Mouse (Mus musculus): ENCODE results near the gene Sipa1l1. TPM values are rescaled to one million over a fixed set of nuclear protein-coding genes. Genes with fewer than 3 reads are reported as not detected.

Gene Sipa1l1
- total and polyA plus RNA-seq, 2 experiments from 2014 or later, result 7.0 to 17.1 TPM

DNA sequence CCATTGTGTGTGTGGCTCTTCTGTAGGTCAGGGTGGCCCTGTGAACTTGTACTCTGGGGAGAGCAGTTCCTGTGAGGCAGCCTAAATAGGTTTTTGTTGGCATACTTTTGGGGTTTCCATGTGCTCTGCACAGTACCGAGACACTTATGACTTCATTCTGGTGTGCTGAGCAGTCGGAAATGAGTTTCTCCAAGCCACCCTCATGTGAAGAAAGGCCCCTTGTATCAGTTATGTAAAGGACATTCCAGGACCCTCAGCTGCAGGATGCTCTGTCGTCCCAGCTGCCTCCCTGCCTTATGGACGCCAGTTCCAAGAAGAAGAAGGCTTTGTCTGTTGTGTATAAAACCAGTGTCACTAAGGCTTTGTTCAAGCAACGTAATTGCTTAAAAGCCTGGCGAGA lies 116.9 kb downstream of the Sipa1l1 start:
- Histone ChIP-seq H3K9me3 (replicated peaks; ENCODE audit: control insufficient read depth, low read length) (no peaks in the 10 kb centered on the region), H3K4me2 (ENCODE audit: low read depth, low read length) (no peak overlapping the region), H3K27me3 (ENCODE audit: control insufficient read depth, insufficient read depth, low read length) (no peaks in the 10 kb centered on the region), H3K4me3 (ENCODE audit: low read depth, low read length) (no peak overlapping the region), H3K36me3 (replicated peaks; ENCODE audit: control insufficient read depth, insufficient read depth, low read length) (no peaks in the 10 kb centered on the region), H3K9ac (replicated peaks; ENCODE audit: low read depth, low read length) (no peak overlapping the region), H3K27ac (ENCODE audit: low read depth) (peak overlapping the region; percentile 34; the same call in 1 of the 2 replicates), H3K4me1 (ENCODE audit: control insufficient read depth, insufficient read depth) (peaks cover 13% of the 10 kb centered on the region)
- 21% methylated on average over 6 of the region's 6 CpGs for WGBS
- ATAC-seq (ENCODE audit: insufficient read depth, low read depth) (peak; percentile 51; the same call in 1 of the 2 replicates), DNase-seq (ENCODE audit: low spot score) (peak; percentile 26)
- TF ChIP-seq EP300 (IDR thresholded peaks at IDR 0.05; ENCODE audit: low read depth) (no peak), CTCF (IDR thresholded peaks at IDR 0.05; ENCODE audit: low read depth) (no peak)

DNA sequence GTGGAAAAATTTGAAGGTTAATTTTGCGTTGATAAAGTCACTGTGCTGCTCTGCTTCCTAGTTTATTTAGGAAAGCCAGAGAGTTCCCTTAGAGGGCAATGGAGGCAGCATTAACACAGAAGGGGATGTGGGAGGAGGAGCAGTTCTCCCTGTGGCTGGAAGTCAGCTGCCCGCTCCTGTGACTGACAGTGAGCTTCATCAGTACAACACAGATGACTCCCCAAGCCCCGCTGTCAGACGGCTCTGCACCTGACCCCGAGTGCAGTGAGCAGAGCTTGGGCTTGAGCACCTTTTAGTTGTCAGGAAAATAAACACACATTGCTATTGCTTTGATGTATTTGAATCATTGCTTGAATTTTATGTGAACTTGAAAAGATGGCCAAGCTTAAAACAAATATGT lies 117.7 kb downstream of the Sipa1l1 start:
- 42% methylated on average over 5 of the region's 5 CpGs for WGBS
- H3K4me2 ChIP-seq (ENCODE audit: low read depth, low read length), result no peak overlapping the region

GRCm38 (mm10) chr12:82293545-82294247 lies 124.6 kb downstream of the Sipa1l1 start:
- Histone ChIP-seq H3K27me3 (ENCODE audit: control insufficient read depth, insufficient read depth, low read length) (no peaks in the 10 kb centered on the region), H3K4me3 (ENCODE audit: low read depth, low read length) (no peak overlapping the region), H3K9me3 (replicated peaks; ENCODE audit: control insufficient read depth, low read length) (no peaks in the 10 kb centered on the region), H3K9ac (replicated peaks; ENCODE audit: low read depth, low read length) (no peak overlapping the region), H3K27ac (ENCODE audit: low read depth) (no peak overlapping the region), H3K4me2 (ENCODE audit: low read depth, low read length) (no peak overlapping the region), H3K4me1 (ENCODE audit: control insufficient read depth, insufficient read depth) (peaks cover 4% of the 10 kb centered on the region), H3K36me3 (replicated peaks; ENCODE audit: control insufficient read depth, insufficient read depth, low read length) (no peaks in the 10 kb centered on the region)
- DNase-seq (ENCODE audit: low spot score) (no peak), ATAC-seq (ENCODE audit: insufficient read depth, low read depth) (no peak)
- 80% methylated on average over 7 of the region's 7 CpGs for WGBS
- TF ChIP-seq EP300 (IDR thresholded peaks at IDR 0.05; ENCODE audit: low read depth), result no peak
- 0 out of 2 replicates have a peak, but pooled peaks have one; percentile 7 for TF ChIP-seq CTCF (IDR thresholded peaks at IDR 0.05; ENCODE audit: low read depth)

More for the DNA sequence above, 117.7 kb downstream of the Sipa1l1 start:
- Histone ChIP-seq H3K27ac (ENCODE audit: low read depth) (no peak overlapping the region), H3K9ac (replicated peaks; ENCODE audit: low read depth, low read length) (no peak overlapping the region), H3K9me3 (replicated peaks; ENCODE audit: control insufficient read depth, low read length) (no peaks in the 10 kb centered on the region), H3K36me3 (replicated peaks; ENCODE audit: control insufficient read depth, insufficient read depth, low read length) (no peaks in the 10 kb centered on the region), H3K27me3 (ENCODE audit: control insufficient read depth, insufficient read depth, low read length) (no peaks in the 10 kb centered on the region), H3K4me3 (ENCODE audit: low read depth, low read length) (no peak overlapping the region), H3K4me1 (ENCODE audit: control insufficient read depth, insufficient read depth) (peaks cover 13% of the 10 kb centered on the region)
- TF ChIP-seq EP300 (IDR thresholded peaks at IDR 0.05; ENCODE audit: low read depth) (no peak), CTCF (IDR thresholded peaks at IDR 0.05; ENCODE audit: low read depth) (no peak)
- DNase-seq (ENCODE audit: low spot score), result peak; percentile 30
- no peak for ATAC-seq (ENCODE audit: insufficient read depth, low read depth)

DNA sequence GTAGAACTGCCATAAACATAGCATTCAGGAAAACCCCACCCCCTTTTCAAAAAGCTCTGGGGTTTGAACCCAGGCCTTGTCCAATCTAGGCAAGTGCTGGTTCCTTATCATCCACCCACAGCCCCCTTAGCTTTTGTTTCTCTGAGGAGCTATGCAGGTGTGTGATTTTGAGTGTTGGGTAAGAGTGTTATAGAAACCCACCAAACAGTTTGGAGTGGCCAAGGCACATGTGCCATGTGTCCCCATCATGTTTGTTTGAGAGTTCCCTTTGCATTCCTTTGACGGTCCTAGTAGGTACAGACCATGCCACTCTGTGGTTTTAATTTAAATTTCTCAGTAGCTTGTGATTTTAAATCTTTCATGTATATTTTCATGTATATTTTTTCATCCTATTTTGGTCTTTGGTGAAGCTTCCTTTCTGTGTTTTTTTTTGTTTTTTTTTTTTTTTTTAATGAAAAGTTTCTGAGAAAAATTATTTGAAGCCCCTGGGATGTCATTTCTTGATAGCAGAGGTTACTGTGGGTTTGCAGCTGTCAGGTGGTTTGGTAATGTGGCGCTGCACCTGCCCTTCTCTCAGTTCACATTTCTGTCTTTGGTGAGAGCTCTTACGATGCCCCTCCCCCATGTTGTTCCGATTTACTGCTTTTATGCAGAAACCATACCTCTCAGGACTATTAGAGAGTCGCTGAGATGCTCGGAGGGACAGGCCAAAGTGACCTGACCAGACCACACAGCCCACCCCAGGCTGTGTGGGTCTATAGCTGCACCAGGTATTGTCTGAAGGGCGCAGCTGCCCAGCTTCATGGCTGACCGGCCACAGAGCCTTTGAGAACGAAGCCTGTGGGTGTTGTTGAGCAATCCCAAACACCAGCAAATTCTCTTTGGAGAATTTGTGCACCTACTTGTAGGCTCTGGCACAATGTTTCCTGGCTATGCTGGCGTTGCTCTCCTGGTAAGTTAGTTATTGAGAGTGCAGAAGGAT lies 126.1 kb downstream of the Sipa1l1 start:
- Histone ChIP-seq H3K4me3 (ENCODE audit: low read depth, low read length) (no peak overlapping the region), H3K27ac (ENCODE audit: low read depth) (no peak overlapping the region), H3K4me1 (ENCODE audit: control insufficient read depth, insufficient read depth) (peaks cover 4% of the 10 kb centered on the region), H3K9ac (replicated peaks; ENCODE audit: low read depth, low read length) (no peak overlapping the region), H3K27me3 (ENCODE audit: control insufficient read depth, insufficient read depth, low read length) (no peaks in the 10 kb centered on the region), H3K36me3 (replicated peaks; ENCODE audit: control insufficient read depth, insufficient read depth, low read length) (no peaks in the 10 kb centered on the region), H3K9me3 (replicated peaks; ENCODE audit: control insufficient read depth, low read length) (no peaks in the 10 kb centered on the region), H3K4me2 (ENCODE audit: low read depth, low read length) (no peak overlapping the region)
- 82% methylated on average over 10 of the region's 10 CpGs for WGBS
- ATAC-seq (ENCODE audit: insufficient read depth, low read depth) (no peak), DNase-seq (ENCODE audit: low spot score) (no peak)
- TF ChIP-seq EP300 (IDR thresholded peaks at IDR 0.05; ENCODE audit: low read depth) (no peak), CTCF (IDR thresholded peaks at IDR 0.05; ENCODE audit: low read depth) (no peak)

DNA sequence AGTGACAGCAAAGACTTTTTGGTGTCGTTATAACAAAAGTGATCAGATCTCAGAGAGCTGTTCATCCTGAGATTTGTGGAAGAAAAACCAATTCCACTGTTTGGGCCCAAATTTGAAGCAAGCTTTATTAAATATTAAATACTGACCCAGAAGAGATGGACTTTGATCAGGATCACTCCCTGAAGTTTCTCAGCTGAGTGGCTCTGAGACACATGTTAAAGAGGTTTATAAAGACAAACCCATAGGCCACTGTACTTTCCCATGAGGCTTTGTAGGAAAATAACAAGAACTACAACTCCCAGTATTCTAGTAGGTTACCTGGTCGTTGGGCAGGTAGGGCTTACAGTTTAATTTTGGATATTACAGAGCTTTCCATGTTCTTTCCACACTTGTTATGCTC lies 127.2 kb downstream of the Sipa1l1 start:
- TF ChIP-seq CTCF (IDR thresholded peaks at IDR 0.05; ENCODE audit: low read depth), result no peak
- Histone ChIP-seq H3K36me3 (replicated peaks; ENCODE audit: control insufficient read depth, insufficient read depth, low read length) (no peaks in the 10 kb centered on the region), H3K4me2 (ENCODE audit: low read depth, low read length) (no peak overlapping the region), H3K27ac (ENCODE audit: low read depth) (no peak overlapping the region), H3K4me3 (ENCODE audit: low read depth, low read length) (no peak overlapping the region), H3K9me3 (replicated peaks; ENCODE audit: control insufficient read depth, low read length) (no peaks in the 10 kb centered on the region), H3K4me1 (ENCODE audit: control insufficient read depth, insufficient read depth) (peaks cover 4% of the 10 kb centered on the region), H3K9ac (replicated peaks; ENCODE audit: low read depth, low read length) (no peak overlapping the region), H3K27me3 (ENCODE audit: control insufficient read depth, insufficient read depth, low read length) (no peaks in the 10 kb centered on the region)
- WGBS, result 81% methylated on average over 2 of the region's 2 CpGs
- no peak for ATAC-seq (ENCODE audit: insufficient read depth, low read depth)
- DNase-seq (ENCODE audit: low spot score), result no peak
